Mouse (Mus musculus) heart, embryonic 16.5 days (tissue): Measurements from ENCODE around the gene Ran. TPM values are rescaled to one million over a fixed set of nuclear protein-coding genes. Genes with fewer than 3 reads are reported as not detected.

ENCODE experiments used
- ATAC-seq: fragments of 200-750 bp; cut with Nextera tagmentation; replicated peaks from 2 replicates; pipeline ENCODE4 v1.8.0; 2017; ENCODE audit warnings: moderate number of reproducible peaks; ENCODE audit not compliant: insufficient read depth, low FRiP score; ENCODE audit errors: extremely low read depth
- H3K27ac ChIP-seq: fragments of 300-500 bp; sonication (generic); 2 replicates; pipeline ENCODE4 v1.5.1; 2014; ENCODE audit warnings: mild to moderate bottlenecking, low read length, control low read depth, moderate library complexity
- H3K27me3 ChIP-seq: fragments of 300-500 bp; sonication (generic); 2 replicates; pipeline ENCODE4 v1.6.1; 2014; ENCODE audit warnings: low read length, mixed read lengths; ENCODE audit not compliant: control insufficient read depth, insufficient read depth
- H3K36me3 ChIP-seq: fragments of 300-500 bp; sonication (generic); 2 replicates; pipeline ENCODE4 v1.6.1; 2014; ENCODE audit not compliant: control insufficient read depth, insufficient read depth
- H3K4me1 ChIP-seq: fragments of 300-500 bp; sonication (generic); 2 replicates; pipeline ENCODE4 v1.6.1; 2014; ENCODE audit warnings: low read length, mixed read lengths; ENCODE audit not compliant: control insufficient read depth, insufficient read depth
- H3K4me2 ChIP-seq: fragments of 300-500 bp; sonication (generic); 2 replicates; pipeline ENCODE4 v1.6.1; 2014; ENCODE audit warnings: low read depth, mild to moderate bottlenecking, control low read depth, low read length
- H3K4me3 ChIP-seq: fragments of 300-500 bp; sonication (generic); 2 replicates; pipeline ENCODE4 v1.5.1; 2014; ENCODE audit warnings: mild to moderate bottlenecking, control low read depth, low read length
- H3K9ac ChIP-seq: fragments of 300-500 bp; sonication (generic); 2 replicates; pipeline ENCODE4 v1.6.1; 2014; ENCODE audit warnings: low read length, control low read depth
- H3K9me3 ChIP-seq: fragments of 300-500 bp; sonication (generic); replicated peaks from 2 replicates; pipeline ENCODE4 v1.6.1; 2016; ENCODE audit warnings: low read length; ENCODE audit not compliant: control insufficient read depth
- WGBS: fragments of 180-500 bp; shearing (Covaris S2); extraction: QIAGEN DNeasy Blood & Tissue Kit; methylation state at CpG from one replicate; pipeline ENCODE4 v1.1.7; 2014; 5-methylcytosine and 5-hydroxymethylcytosine counted together
- polyA plus RNA-seq: library from polyadenylated mRNA; unstranded; fragments of >200 nt; fragmentation: Nextera tagmentation; extraction: Ambion mirVana; gene quantifications from 2 replicates; pipeline ENCODE4 v1.2.1, GENCODE M21; 2015

Ran gene
- polyA plus RNA-seq, 1 experiment from 2014 or later = 358 TPM

DNA sequence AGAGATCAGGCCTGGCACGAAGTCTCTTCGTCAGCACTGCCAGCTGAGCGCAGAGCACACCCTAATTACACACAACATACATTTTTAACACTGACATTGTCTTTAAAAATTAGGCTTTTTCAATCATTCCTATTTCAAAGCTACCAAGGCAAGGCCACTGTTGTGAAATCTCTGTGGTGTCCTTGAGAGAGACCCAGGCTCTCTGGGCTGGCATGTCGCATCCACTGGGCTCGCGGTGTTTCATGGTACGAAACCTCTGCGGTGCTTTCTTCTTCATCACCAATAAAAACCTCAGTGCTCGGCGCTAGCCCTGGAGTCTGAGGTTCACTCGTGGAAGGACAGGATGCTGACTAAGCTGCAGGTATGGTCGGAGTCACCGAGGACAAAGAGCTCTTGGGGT is 33.9 kb upstream of the Ran start:
- no peak overlapping the region for H3K4me2 ChIP-seq
- H3K9me3 ChIP-seq = no peaks in the 10 kb centered on the region
- H3K4me1 ChIP-seq = no peaks in the 10 kb centered on the region
- H3K9ac ChIP-seq = no peak overlapping the region
- H3K27me3 ChIP-seq = no peaks in the 10 kb centered on the region
- H3K4me3 ChIP-seq = no peak overlapping the region
- WGBS = 94% methylated on average over 13 of the region's 13 CpGs
- H3K36me3 ChIP-seq = peaks cover 20% of the 10 kb centered on the region
- no peak overlapping the region for H3K27ac ChIP-seq
- ATAC-seq = no peak

DNA sequence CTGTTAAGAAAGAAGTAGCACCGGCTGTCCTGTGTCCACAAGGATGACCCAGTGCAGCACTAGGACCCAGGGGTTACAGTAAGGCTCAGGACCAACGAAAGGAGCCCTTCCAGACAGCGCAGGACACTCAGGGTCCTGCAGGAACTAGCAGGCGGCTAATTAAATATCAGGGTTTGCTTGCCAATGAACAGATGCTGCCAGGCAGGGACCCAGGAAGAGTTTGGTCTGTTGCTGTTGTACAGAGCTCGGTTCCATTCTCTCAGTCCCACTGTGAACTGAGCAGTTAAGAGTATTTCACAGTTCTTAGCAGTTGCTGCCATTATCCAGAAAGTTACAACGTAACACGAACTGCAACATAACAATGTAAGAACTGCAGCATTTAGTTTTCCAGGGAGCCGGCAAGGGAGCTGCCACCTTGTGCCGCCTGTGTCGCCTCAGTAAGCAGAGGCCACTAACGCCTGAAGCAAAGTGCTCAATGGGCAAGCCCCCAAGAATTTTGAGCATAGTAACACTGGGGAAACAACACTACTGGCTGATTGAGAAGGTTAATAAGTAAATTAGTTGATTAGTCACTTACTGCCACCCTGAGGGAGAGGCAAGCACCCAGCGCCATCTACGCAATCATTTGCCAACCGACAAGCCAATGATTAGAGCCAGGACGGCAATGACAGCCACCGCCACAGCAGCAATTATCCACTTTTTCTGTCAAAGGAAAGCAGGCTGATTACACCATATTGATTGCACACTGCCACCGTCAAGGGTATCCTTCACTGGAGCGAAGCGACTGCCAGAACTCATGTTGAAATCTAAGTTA is 32.5 kb upstream of the Ran start:
- peaks cover 28% of the 10 kb centered on the region for H3K36me3 ChIP-seq

GRCm38 (mm10) chr5:129000706-129001468 is 19.0 kb upstream of the Ran start:
- Histone ChIP-seq H3K27me3 (no peaks in the 10 kb centered on the region), H3K4me2 (no peak overlapping the region), H3K9ac (no peak overlapping the region; the same call in 1 of the 2 replicates), H3K27ac (no peak overlapping the region), H3K4me1 (peaks cover 23% of the 10 kb centered on the region), H3K36me3 (no peaks in the 10 kb centered on the region; the same call in 1 of the 2 replicates), H3K4me3 (no peak overlapping the region), H3K9me3 (no peaks in the 10 kb centered on the region)
- ATAC-seq = no peak
- WGBS = 42% methylated on average over 8 of the region's 8 CpGs

More for the DNA sequence above, 32.5 kb upstream of the Ran start:
- no peaks in the 10 kb centered on the region for H3K9me3 ChIP-seq
- WGBS = 84% methylated on average over 19 of the region's 19 CpGs
- H3K4me2 ChIP-seq = no peak overlapping the region
- H3K9ac ChIP-seq = no peak overlapping the region
- no peaks in the 10 kb centered on the region for H3K4me1 ChIP-seq
- no peak overlapping the region for H3K4me3 ChIP-seq
- no peak for ATAC-seq
- no peak overlapping the region for H3K27ac ChIP-seq
- no peaks in the 10 kb centered on the region for H3K27me3 ChIP-seq

DNA sequence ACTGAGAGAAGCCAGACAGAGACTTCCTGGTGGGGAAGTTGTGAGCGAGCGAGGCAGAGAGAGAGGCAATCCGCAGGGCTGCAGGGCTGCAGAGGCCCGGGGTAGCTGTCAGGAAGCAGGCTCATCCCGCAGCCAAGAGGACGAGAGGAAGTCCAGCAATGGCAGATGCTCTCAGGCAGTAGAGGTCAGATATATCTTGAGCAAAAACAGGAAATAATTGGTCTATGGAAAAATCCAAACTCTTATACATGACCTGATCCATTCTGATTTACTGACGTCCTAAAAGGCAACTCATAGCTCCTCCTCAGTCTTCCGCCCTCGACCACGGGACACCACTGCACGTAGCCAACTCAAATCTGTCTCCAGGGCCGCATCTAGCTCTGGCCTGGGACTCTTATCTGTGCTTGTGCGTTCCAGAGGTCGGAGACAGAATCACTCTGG is 17.3 kb upstream of the Ran start:
- Histone ChIP-seq H3K36me3 (no peaks in the 10 kb centered on the region; the same call in 1 of the 2 replicates), H3K27ac (peak overlapping the region; percentile 88), H3K27me3 (no peaks in the 10 kb centered on the region), H3K9ac (peak overlapping the region; percentile 39), H3K4me2 (peak overlapping the region; percentile 55), H3K4me1 (peaks cover 29% of the 10 kb centered on the region), H3K9me3 (no peaks in the 10 kb centered on the region), H3K4me3 (peak overlapping the region; percentile 14; the same call in 1 of the 2 replicates)
- ATAC-seq = peak; percentile 83
- WGBS = 7% methylated on average over 14 of the region's 14 CpGs

GRCm38 (mm10) chr5:129005416-129005815 is 14.5 kb upstream of the Ran start:
- H3K4me2 ChIP-seq = peak overlapping the region; percentile 91
- WGBS = 68% methylated on average over 3 of the region's 3 CpGs
- peak overlapping the region; percentile 17 for H3K27ac ChIP-seq
- H3K4me3 ChIP-seq = peak overlapping the region; percentile 13
- no peaks in the 10 kb centered on the region for H3K9me3 ChIP-seq
- H3K36me3 ChIP-seq = no peaks in the 10 kb centered on the region
- H3K9ac ChIP-seq = no peak overlapping the region
- H3K4me1 ChIP-seq = peaks cover 33% of the 10 kb centered on the region
- H3K27me3 ChIP-seq = no peaks in the 10 kb centered on the region
- ATAC-seq = no peak

- H3K27ac ChIP-seq = peak overlapping the region; percentile 67
- H3K9me3 ChIP-seq = no peaks in the 10 kb centered on the region
- no peaks in the 10 kb centered on the region for H3K27me3 ChIP-seq
- H3K9ac ChIP-seq = 0 out of 2 replicates have a peak overlapping the region, but pooled peaks have one; percentile 16
- ATAC-seq = no peak
- peak overlapping the region; percentile 20 for H3K4me3 ChIP-seq
- peaks cover 29% of the 10 kb centered on the region for H3K4me1 ChIP-seq
- WGBS = 66% methylated on average over 18 of the region's 18 CpGs
- no peaks in the 10 kb centered on the region for H3K36me3 ChIP-seq
- H3K4me2 ChIP-seq = peak overlapping the region; percentile 91
Measured at GRCm38 (mm10) chr5:129006031-129006788, 13.7 kb upstream of the Ran start.

DNA sequence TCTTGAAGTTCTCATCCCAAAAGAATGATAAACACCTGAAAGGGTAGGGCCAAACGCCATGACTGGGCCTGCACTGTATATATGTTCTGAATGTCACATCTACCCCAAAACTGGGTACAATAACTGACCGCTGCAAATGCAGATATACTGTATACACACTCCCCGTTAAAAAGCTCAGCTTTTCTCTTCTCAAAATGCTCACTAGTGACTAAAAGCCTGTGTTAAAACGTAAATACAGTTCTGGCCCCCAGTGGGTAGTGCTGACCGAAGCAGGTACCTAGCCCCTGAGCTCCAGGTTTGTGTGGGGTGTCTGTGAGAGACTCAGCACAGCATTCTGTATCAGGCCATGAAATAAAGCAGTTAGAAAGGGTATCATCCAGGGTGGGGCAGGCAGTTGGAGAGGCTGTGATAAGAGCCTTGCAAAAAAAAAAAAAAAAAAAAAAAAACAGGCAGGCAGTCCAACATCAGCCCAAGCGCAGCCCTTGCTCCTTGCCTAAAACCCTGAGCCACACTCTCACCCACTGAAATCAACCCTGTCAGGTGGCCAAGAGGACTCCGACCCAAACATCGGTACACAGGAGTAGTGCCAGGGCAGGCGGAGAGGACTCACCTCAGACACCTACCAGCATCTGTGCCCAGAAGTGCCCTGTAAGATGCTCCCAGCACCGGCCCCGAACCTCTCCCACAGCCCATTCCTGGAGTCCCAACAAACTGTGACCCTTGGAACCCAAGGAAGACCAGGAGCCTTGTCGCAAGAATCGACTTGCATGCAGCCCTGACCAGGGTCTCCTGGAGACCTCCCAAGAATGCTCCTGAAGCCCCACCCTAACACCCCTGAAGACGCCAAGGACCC is 12.5 kb upstream of the Ran start:
- Histone ChIP-seq H3K27ac (peak overlapping the region; percentile 55), H3K9me3 (no peaks in the 10 kb centered on the region), H3K27me3 (no peaks in the 10 kb centered on the region), H3K4me3 (peak overlapping the region; percentile 83), H3K36me3 (no peaks in the 10 kb centered on the region), H3K4me2 (peak overlapping the region; percentile 91), H3K4me1 (peaks cover 20% of the 10 kb centered on the region), H3K9ac (peak overlapping the region; percentile 88)
- WGBS = 49% methylated on average over 14 of the region's 14 CpGs
- ATAC-seq = no peak

DNA sequence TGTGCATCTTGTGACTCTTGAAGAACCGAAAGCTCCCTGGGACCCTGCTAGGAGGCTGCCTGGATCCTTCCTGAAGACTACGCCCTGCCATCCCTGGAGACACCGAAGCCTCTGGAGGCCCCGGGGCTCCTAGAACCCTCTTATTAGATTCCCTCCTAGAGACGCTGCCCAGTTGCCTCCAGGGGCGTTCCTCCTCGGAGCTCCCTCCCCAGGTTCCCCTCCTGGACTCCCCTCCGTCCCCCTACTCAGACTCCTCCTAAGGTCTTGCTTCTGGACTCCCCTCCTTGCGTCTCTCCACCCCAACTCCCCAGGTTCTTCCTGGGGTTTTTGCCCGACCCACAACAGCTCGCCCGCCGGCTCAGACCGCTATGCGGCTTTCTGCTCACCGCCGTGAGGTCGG is 11.9 kb upstream of the Ran start:
- H3K4me3 ChIP-seq = peak overlapping the region; percentile 83
- H3K4me2 ChIP-seq = peak overlapping the region; percentile 91
- 1% methylated on average over 18 of the region's 18 CpGs for WGBS
- peak overlapping the region; percentile 88 for H3K9ac ChIP-seq
- no peaks in the 10 kb centered on the region for H3K9me3 ChIP-seq
- H3K27ac ChIP-seq = peak overlapping the region; percentile 55
- H3K4me1 ChIP-seq = peaks cover 13% of the 10 kb centered on the region
- no peaks in the 10 kb centered on the region for H3K27me3 ChIP-seq
- H3K36me3 ChIP-seq = no peaks in the 10 kb centered on the region
- ATAC-seq = peak; percentile 24
